Mouse (Mus musculus) MEL (cell line): ENCODE results near the gene Rps6ka2. TPM values are rescaled to one million over a fixed set of nuclear protein-coding genes. Genes with fewer than 3 reads are reported as not detected.

Source experiments
- DNase-seq: peaks from one replicate; pipeline ENCODE4 v3.0.0; 2011; ENCODE audit warnings: low read depth, low spot score
- H3K27ac ChIP-seq: 2 replicates; pipeline ENCODE4 v1.5.1; 2012; ENCODE audit warnings: low read depth, mild to moderate bottlenecking, control low read depth, low read length, moderate library complexity; ENCODE audit not compliant: control insufficient read depth
- H3K27me3 ChIP-seq, 2 experiments: fragments of 150-350 bp in 1 of 2; sonication (generic) in 1 of 2; 2 replicates each; pipeline ENCODE4 v1.6.1; 2012; ENCODE audit warnings: low read length in 2 of 2, mild to moderate bottlenecking in 2 of 2, improper control_type of control experiment in 1 of 2, moderate library complexity in 1 of 2; ENCODE audit not compliant: insufficient read depth in 2 of 2, control insufficient read depth in 1 of 2
- H3K36me3 ChIP-seq, 2 experiments: 2 replicates each; pipeline ENCODE4 v1.6.1; 2012 to 2014; ENCODE audit warnings: low read length in 2 of 2, improper control_type of control experiment in 1 of 2, inconsistent platforms in 1 of 2, mild to moderate bottlenecking in 1 of 2; ENCODE audit not compliant: insufficient read depth in 2 of 2, control insufficient read depth in 1 of 2
- H3K4me1 ChIP-seq, 2 experiments: fragments of 150-350 bp in 1 of 2; sonication (generic) in 1 of 2; 2 replicates each; pipeline ENCODE4 v1.6.1; 2012; ENCODE audit warnings: low read length in 2 of 2, improper control_type of control experiment in 1 of 2, mild to moderate bottlenecking in 1 of 2; ENCODE audit not compliant: insufficient read depth in 2 of 2, control insufficient read depth in 1 of 2
- H3K4me3 ChIP-seq, 2 experiments: fragments of 150-350 bp in 1 of 2; sonication (generic) in 1 of 2; 2 replicates each; pipeline ENCODE4 v1.5.1; 2012; ENCODE audit warnings: low read depth in 2 of 2, low read length in 2 of 2, mild to moderate bottlenecking in 2 of 2, moderate library complexity in 2 of 2, control low read depth in 1 of 2, improper control_type of control experiment in 1 of 2; ENCODE audit not compliant: control insufficient read depth in 1 of 2, insufficient read depth in 1 of 2
- H3K79me2 ChIP-seq: 2 replicates; pipeline ENCODE4 v1.6.1; 2012; ENCODE audit warnings: mild to moderate bottlenecking, low read length, moderate library complexity; ENCODE audit not compliant: control insufficient read depth, poor library complexity, insufficient read depth
- H3K9ac ChIP-seq: 2 replicates; pipeline ENCODE4 v1.6.1; 2012; ENCODE audit warnings: low read depth, mild to moderate bottlenecking, control low read depth, low read length, moderate library complexity; ENCODE audit not compliant: control insufficient read depth, poor library complexity, severe bottlenecking
- H3K9me3 ChIP-seq: fragments of 150-350 bp; sonication (generic); replicated peaks from 2 replicates; pipeline ENCODE4 v1.6.1; 2012; ENCODE audit warnings: mild to moderate bottlenecking, low read length, improper control_type of control experiment, moderate library complexity; ENCODE audit not compliant: insufficient read depth
- BHLHE40 ChIP-seq: IDR thresholded peaks from 2 replicates; pipeline ENCODE4 v1.6.1; 2012; ENCODE audit warnings: low read depth, mild to moderate bottlenecking, inconsistent platforms, low read length, improper control_type of control experiment, borderline replicate concordance
- CHD2 ChIP-seq: IDR thresholded peaks from 2 replicates; pipeline ENCODE4 v1.6.1; 2011; ENCODE audit warnings: low read length, improper control_type of control experiment
- GABPA ChIP-seq: IDR thresholded peaks from 2 replicates; pipeline ENCODE4 v1.6.1; 2012; ENCODE audit warnings: low read depth, mild to moderate bottlenecking, inconsistent platforms, low read length, improper control_type of control experiment, moderate library complexity
- GATA1 ChIP-seq: IDR thresholded peaks from 2 replicates; pipeline ENCODE4 v1.6.1; 2011; ENCODE audit warnings: low read depth, low read length, improper control_type of control experiment
- HCFC1 ChIP-seq: IDR thresholded peaks from 2 replicates; pipeline ENCODE4 v1.6.1; 2012; ENCODE audit warnings: low read depth, mild to moderate bottlenecking, inconsistent platforms, low read length, improper control_type of control experiment, moderate library complexity
- JUND ChIP-seq: IDR thresholded peaks from 2 replicates; pipeline ENCODE4 v1.6.1; 2011; ENCODE audit warnings: low read depth, mild to moderate bottlenecking, improper control_type of control experiment, low read length
- KAT2A ChIP-seq: conservative IDR thresholded peaks from 2 replicates; pipeline ENCODE4 v1.6.1; 2012; ENCODE audit warnings: low read depth, low read length, improper control_type of control experiment, inconsistent platforms
- MAFK ChIP-seq: IDR thresholded peaks from 2 replicates; pipeline ENCODE4 v1.6.1; 2011; ENCODE audit warnings: low read depth, mild to moderate bottlenecking, low read length, improper control_type of control experiment, borderline replicate concordance
- MAZ ChIP-seq: IDR thresholded peaks from 2 replicates; pipeline ENCODE4 v1.6.1; 2012; ENCODE audit warnings: low read depth, mild to moderate bottlenecking, inconsistent platforms, low read length, improper control_type of control experiment
- MEF2A ChIP-seq: IDR thresholded peaks from 2 replicates; pipeline ENCODE4 v1.6.1; 2014; ENCODE audit warnings: low read depth, mild to moderate bottlenecking, inconsistent platforms, low read length, improper control_type of control experiment; ENCODE audit not compliant: poor library complexity, insufficient replicate concordance, severe bottlenecking; ENCODE audit errors: extremely low read depth
- MXI1 ChIP-seq: IDR thresholded peaks from 2 replicates; pipeline ENCODE4 v1.6.1; 2011; ENCODE audit warnings: mild to moderate bottlenecking, low read depth, low read length, improper control_type of control experiment
- NRF1 ChIP-seq: IDR thresholded peaks from 2 replicates; pipeline ENCODE4 v1.6.1; 2014; ENCODE audit warnings: low read depth, mild to moderate bottlenecking, inconsistent platforms, low read length, improper control_type of control experiment, moderate library complexity; ENCODE audit not compliant: poor library complexity, insufficient read depth, severe bottlenecking
- POLR2A ChIP-seq, 2 experiments: IDR thresholded peaks; 2 replicates each; pipeline ENCODE4 v1.6.1; 2011 to 2012; ENCODE audit warnings: low read length in 2 of 2, mild to moderate bottlenecking in 2 of 2, control low read depth in 1 of 2, improper control_type of control experiment in 1 of 2, low read depth in 1 of 2, moderate library complexity in 1 of 2; ENCODE audit not compliant: control insufficient read depth in 1 of 2, insufficient read depth in 1 of 2, poor library complexity in 1 of 2
- POLR2AphosphoS5 ChIP-seq: IDR thresholded peaks from 2 replicates; pipeline ENCODE4 v1.6.1; 2012; ENCODE audit warnings: low read depth, borderline replicate concordance, mild to moderate bottlenecking, inconsistent platforms, low read length, moderate library complexity, mixed read lengths
- RAD21 ChIP-seq: IDR thresholded peaks from 2 replicates; pipeline ENCODE4 v1.6.1; 2011; ENCODE audit warnings: mild to moderate bottlenecking, low read depth, low read length, improper control_type of control experiment
- RCOR1 ChIP-seq: IDR thresholded peaks from 2 replicates; pipeline ENCODE4 v1.6.1; 2012; ENCODE audit warnings: low read depth, mild to moderate bottlenecking, inconsistent platforms, low read length, improper control_type of control experiment
- TAL1 ChIP-seq: IDR thresholded peaks from 2 replicates; pipeline ENCODE4 v1.6.1; 2012; ENCODE audit warnings: mild to moderate bottlenecking, inconsistent platforms, low read length, moderate library complexity, mixed read lengths
- TBP ChIP-seq: IDR thresholded peaks from 2 replicates; pipeline ENCODE4 v1.8.0; 2011; ENCODE audit warnings: low read depth, low read length, improper control_type of control experiment
- TCF12 ChIP-seq: IDR thresholded peaks from 2 replicates; pipeline ENCODE4 v1.6.1; 2014; ENCODE audit warnings: low read depth, mild to moderate bottlenecking, inconsistent platforms, low read length, improper control_type of control experiment, moderate library complexity
- UBTF ChIP-seq: IDR thresholded peaks from 2 replicates; pipeline ENCODE4 v1.6.1; 2012; ENCODE audit warnings: low read depth, mild to moderate bottlenecking, inconsistent platforms, low read length, improper control_type of control experiment, moderate library complexity, borderline replicate concordance; ENCODE audit not compliant: insufficient read depth
- ZKSCAN1 ChIP-seq: IDR thresholded peaks from 2 replicates; pipeline ENCODE4 v1.6.1; 2012; ENCODE audit warnings: low read depth, mild to moderate bottlenecking, inconsistent platforms, low read length, improper control_type of control experiment, moderate library complexity
- polyA plus RNA-seq, 2 experiments: library from polyadenylated mRNA; stranded (reverse) in 1 of 2; unstranded in 1 of 2; fragments of >175 nt in 1 of 2; fragments of >200 nt in 1 of 2; gene quantifications; 2 replicates each; pipeline versions ENCODE4 v1.2.1 to v1.2.4; 2012; ENCODE audit warnings: low replicate concordance in 2 of 2, low read depth in 1 of 2; ENCODE audit not compliant: insufficient read length in 2 of 2, insufficient read depth in 1 of 2, missing spikeins in 1 of 2
- total RNA-seq: library from RNA; depleted of rRNA; stranded (reverse); fragments of 300-350 nt; gene quantifications from 2 replicates; pipeline ENCODE4 v1.2.3, GENCODE M21; 2012

Rps6ka2 gene
- total and polyA plus RNA-seq, 3 experiments: 6.0 to 11.2 TPM; not detected in 1

DNA sequence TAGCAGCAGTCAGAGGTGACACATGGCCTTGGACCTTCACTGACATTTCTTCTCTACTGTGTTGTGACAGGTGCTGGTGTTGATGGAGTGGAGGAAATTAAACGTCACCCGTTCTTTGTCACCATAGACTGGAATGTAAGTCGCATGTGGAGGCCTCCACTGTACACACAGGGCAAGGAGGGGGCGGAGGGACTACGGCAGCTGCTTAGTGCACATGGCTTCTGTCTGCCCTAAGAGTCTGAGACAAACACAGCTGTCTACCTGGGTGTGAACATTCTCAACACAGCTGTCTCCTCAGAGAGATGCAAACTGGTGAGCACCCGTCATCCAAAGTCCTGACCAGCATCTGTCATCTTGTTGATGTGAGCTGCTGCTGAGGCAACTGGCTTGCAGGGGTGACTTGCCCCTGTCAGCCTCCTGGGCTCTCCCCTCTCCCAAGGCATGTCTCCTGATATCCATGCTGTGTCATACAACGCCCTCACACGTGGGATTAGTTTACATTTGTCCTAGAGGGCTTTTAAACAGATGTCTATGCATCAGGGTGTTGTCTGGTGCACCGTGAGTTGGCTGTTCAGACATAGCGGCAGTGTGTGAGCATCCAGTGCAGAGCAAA lies 101.7 kb downstream of the Rps6ka2 start:
- no peak for TF ChIP-seq POLR2AphosphoS5
- no peak for TF ChIP-seq HCFC1
- TF ChIP-seq MEF2A: no peak
- no peak overlapping the region for H3K4me3 ChIP-seq
- DNase-seq: no peak
- no peak overlapping the region for H3K27ac ChIP-seq
- H3K9me3 ChIP-seq: no peaks in the 10 kb centered on the region
- H3K4me1 ChIP-seq: peaks cover 0 to 13% of the 10 kb centered on the region in 2 experiments; a peak in 3 of 4 replicates
- H3K36me3 ChIP-seq: peaks cover 0 to 5% of the 10 kb centered on the region in 2 experiments; a peak in 2 of 4 replicates
- no peaks in the 10 kb centered on the region for H3K79me2 ChIP-seq
- H3K27me3 ChIP-seq: no peaks in the 10 kb centered on the region
- no peak overlapping the region for H3K9ac ChIP-seq

DNA sequence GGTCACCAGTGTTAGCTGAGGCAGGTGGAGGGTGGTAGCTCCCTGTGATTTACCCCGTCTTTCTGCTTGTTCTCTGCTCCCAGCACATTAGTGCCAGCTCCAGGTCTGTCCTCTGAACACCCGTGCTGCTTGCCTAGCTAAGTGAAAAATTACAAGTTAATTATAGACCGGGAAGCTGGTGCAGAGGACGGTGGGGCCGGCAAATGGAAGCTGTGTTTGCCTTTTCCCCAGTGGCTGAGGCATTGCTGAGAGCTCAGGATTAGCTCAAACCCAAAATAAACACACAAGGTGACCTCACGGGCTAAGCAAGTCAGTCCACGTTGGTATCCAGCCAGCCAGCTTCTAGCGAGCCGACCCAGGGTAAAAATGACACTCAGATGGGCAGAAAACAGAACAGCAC lies 103.1 kb downstream of the Rps6ka2 start:
- no peak for DNase-seq
- Histone ChIP-seq H3K9me3 (no peaks in the 10 kb centered on the region), H3K27me3 (no peaks in the 10 kb centered on the region), H3K4me3 (no peak overlapping the region), H3K36me3 (peaks cover 0 to 5% of the 10 kb centered on the region in 2 experiments; a peak in 2 of 4 replicates), H3K9ac (no peak overlapping the region), H3K27ac (no peak overlapping the region)
- TF ChIP-seq MEF2A (no peak), TCF12 (no peak), JUND (no peak), BHLHE40 (no peak), CHD2 (no peak), RCOR1 (no peak), TAL1 (no peak), GABPA (no peak), UBTF (no peak), NRF1 (no peak), POLR2AphosphoS5 (no peak), RAD21 (no peak), MAZ (no peak), MXI1 (no peak), KAT2A (no peak), ZKSCAN1 (no peak), TBP (no peak), GATA1 (no peak), POLR2A (IDR thresholded peaks at IDR 0.05; ENCODE audit: control insufficient read depth in 1 of 2, insufficient read depth in 1 of 2, low read depth in 1 of 2, low read length in 2 of 2, poor library complexity in 1 of 2) (no peak), MAFK (no peak)
- TF ChIP-seq, all 39 proteins: peak for 0
- H3K79me2 ChIP-seq: no peaks in the 10 kb centered on the region
- peaks cover 0 to 13% of the 10 kb centered on the region in 2 experiments; a peak in 3 of 4 replicates for H3K4me1 ChIP-seq
